Mouse (Mus musculus) thymus, adult 2 months (tissue): ENCODE data around the gene Esr1. TPM values are rescaled to one million over a fixed set of nuclear protein-coding genes. Genes with fewer than 3 reads are reported as not detected.

ENCODE experiments used
- DNase-seq: peaks from one replicate; pipeline ENCODE4 v3.0.0; 2021
- H3K27ac ChIP-seq: fragments of 200-500 bp; 2 replicates; pipeline ENCODE4 v1.5.1; 2012; ENCODE audit warnings: low read length, control low read depth; ENCODE audit not compliant: control insufficient read depth, insufficient read depth
- H3K27me3 ChIP-seq: fragments of 200-500 bp; 2 replicates; pipeline ENCODE4 v1.6.1; 2012; ENCODE audit warnings: mild to moderate bottlenecking, low read length, moderate library complexity, mixed read lengths; ENCODE audit not compliant: control insufficient read depth, insufficient read depth
- H3K36me3 ChIP-seq: fragments of 200-500 bp; 2 replicates; pipeline ENCODE4 v1.6.1; 2012; ENCODE audit warnings: mild to moderate bottlenecking, low read length, moderate library complexity; ENCODE audit not compliant: control insufficient read depth, insufficient read depth
- H3K4me1 ChIP-seq: fragments of 200-500 bp; replicated peaks from 2 replicates; pipeline ENCODE4 v1.6.1; 2012; ENCODE audit warnings: low read length; ENCODE audit not compliant: control insufficient read depth, insufficient read depth
- H3K4me3 ChIP-seq: fragments of 200-500 bp; 2 replicates; pipeline ENCODE4 v1.5.1; 2012; ENCODE audit warnings: mild to moderate bottlenecking, low read length, control low read depth, moderate library complexity; ENCODE audit not compliant: control insufficient read depth, insufficient read depth
- CTCF ChIP-seq: fragments of 200-500 bp; IDR thresholded peaks from 2 replicates; pipeline ENCODE4 v1.5.1; 2012; ENCODE audit warnings: mild to moderate bottlenecking, control low read depth, low read length, moderate library complexity, borderline replicate concordance; ENCODE audit not compliant: control insufficient read depth, poor library complexity, insufficient read depth; ENCODE audit errors: extremely low read depth
- POLR2A ChIP-seq: fragments of 200-500 bp; IDR thresholded peaks from 2 replicates; pipeline ENCODE4 v1.6.1; 2012; ENCODE audit warnings: mild to moderate bottlenecking, low read length, control low read depth, moderate library complexity; ENCODE audit not compliant: control insufficient read depth, poor library complexity, insufficient read depth; ENCODE audit errors: extremely low read depth
- WGBS: fragments of 180-500 bp; shearing (Covaris S2); methylation state at CpG from one replicate; pipeline ENCODE4 v1.1.7; 2018; 5-methylcytosine and 5-hydroxymethylcytosine counted together
- polyA plus RNA-seq: library from polyadenylated mRNA; depleted of rRNA; stranded (reverse); fragments of >200 nt; gene quantifications from 2 replicates; pipeline ENCODE4 v1.2.3, GENCODE M21; 2012

Esr1 gene
- polyA plus RNA-seq, 1 experiment: 3.4 TPM

DNA sequence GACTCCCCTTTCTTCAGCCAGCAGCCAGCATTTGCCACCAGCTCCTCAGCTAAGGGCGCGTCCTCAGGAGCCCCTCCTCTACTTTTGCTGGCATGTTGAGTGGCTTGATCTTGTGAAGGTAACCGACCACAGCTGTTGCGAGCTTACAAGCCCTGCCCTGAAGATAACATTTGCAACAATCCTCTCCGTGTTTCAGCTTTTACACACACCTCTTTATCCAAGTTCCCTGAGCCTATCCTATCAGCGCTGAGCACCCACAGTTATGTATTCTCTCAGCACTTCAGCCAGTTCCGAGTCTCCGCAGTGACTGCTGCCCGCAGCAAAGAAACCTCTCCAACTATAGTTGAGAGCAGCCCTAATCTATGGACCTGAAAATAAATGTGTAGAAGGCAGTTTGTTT lies 16.0 kb downstream of the Esr1 start:
- H3K27ac ChIP-seq: no peak overlapping the region
- DNase-seq: no peak
- TF ChIP-seq POLR2A (no peak), CTCF (no peak)
- no peaks in the 10 kb centered on the region for H3K36me3 ChIP-seq
- H3K4me1 ChIP-seq: peaks cover 4% of the 10 kb centered on the region
- H3K4me3 ChIP-seq: no peak overlapping the region
- 88% methylated on average over 9 of the region's 9 CpGs for WGBS
- H3K27me3 ChIP-seq: no peaks in the 10 kb centered on the region

- Histone ChIP-seq H3K4me3 (no peak overlapping the region), H3K36me3 (no peaks in the 10 kb centered on the region), H3K4me1 (0 out of 2 replicates have a peak, but pooled peaks cover 3% of the 10 kb centered on the region), H3K27ac (no peak overlapping the region), H3K27me3 (no peaks in the 10 kb centered on the region)
- DNase-seq: no peak
- no peak for TF ChIP-seq CTCF
- TF ChIP-seq POLR2A: no peak
Observed at GRCm38 (mm10) chr10:4629314-4629713, 17.9 kb downstream of the Esr1 start.

- H3K4me1 ChIP-seq: 0 out of 2 replicates have a peak, but pooled peaks cover 3% of the 10 kb centered on the region
- TF ChIP-seq POLR2A (peak; percentile 56; the same call in 1 of the 2 replicates), CTCF (no peak)
Observed at GRCm38 (mm10) chr10:4632211-4632704, 20.9 kb downstream of the Esr1 start.

GRCm38 (mm10) chr10:4633287-4634030 lies 22.1 kb downstream of the Esr1 start:
- no peaks in the 10 kb centered on the region for H3K27me3 ChIP-seq
- TF ChIP-seq CTCF: no peak
- TF ChIP-seq POLR2A: no peak
- 0 out of 2 replicates have a peak, but pooled peaks cover 3% of the 10 kb centered on the region for H3K4me1 ChIP-seq
- no peak for DNase-seq
- 35% methylated on average over 14 of the region's 14 CpGs for whole genome bisulfite sequencing
- no peaks in the 10 kb centered on the region for H3K36me3 ChIP-seq
- no peak overlapping the region for H3K4me3 ChIP-seq
- no peak overlapping the region; the same call in 1 of the 2 replicates for H3K27ac ChIP-seq

More at GRCm38 (mm10) chr10:4632211-4632704, 20.9 kb downstream of the Esr1 start:
- Histone ChIP-seq H3K27ac (peak overlapping the region; percentile 85), H3K36me3 (no peaks in the 10 kb centered on the region), H3K27me3 (no peaks in the 10 kb centered on the region), H3K4me3 (peak overlapping the region; percentile 50)
- 20% methylated on average over 11 of the region's 11 CpGs for WGBS
- peak; percentile 43 for DNase-seq

GRCm38 (mm10) chr10:4635740-4636139 lies 24.3 kb downstream of the Esr1 start:
- TF ChIP-seq POLR2A: no peak

DNA sequence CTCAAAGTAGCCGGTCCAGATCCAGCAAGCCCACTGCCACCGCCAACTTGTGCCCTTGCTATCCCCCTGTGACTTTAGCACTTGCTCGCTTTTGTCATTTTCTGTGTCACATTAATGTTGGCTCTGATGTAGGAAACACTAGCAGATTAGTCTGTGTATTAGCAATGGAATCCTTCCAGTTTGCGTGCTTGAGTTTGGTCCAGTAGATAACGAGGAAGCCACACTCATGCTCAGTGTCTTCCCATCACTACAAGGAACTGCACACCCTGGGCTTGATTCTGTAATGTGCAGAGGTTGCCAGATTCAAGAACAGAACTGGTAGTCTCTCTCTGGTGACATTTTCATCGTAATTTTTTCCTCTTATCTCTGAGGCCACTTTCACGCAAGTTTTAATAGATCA lies 34.7 kb downstream of the Esr1 start:
- no peak for DNase-seq
- Histone ChIP-seq H3K27me3 (no peaks in the 10 kb centered on the region), H3K27ac (no peak overlapping the region), H3K4me1 (no peaks in the 10 kb centered on the region), H3K36me3 (no peaks in the 10 kb centered on the region), H3K4me3 (no peak overlapping the region)
- 94% methylated on average over 7 of the region's 7 CpGs for WGBS
- TF ChIP-seq POLR2A (no peak), CTCF (no peak)

More at GRCm38 (mm10) chr10:4635740-4636139, 24.3 kb downstream of the Esr1 start:
- Histone ChIP-seq H3K27me3 (no peaks in the 10 kb centered on the region), H3K4me3 (no peak overlapping the region), H3K36me3 (no peaks in the 10 kb centered on the region), H3K27ac (no peak overlapping the region), H3K4me1 (0 out of 2 replicates have a peak, but pooled peaks cover 3% of the 10 kb centered on the region)
- DNase-seq: no peak
- 91% methylated on average over 6 of the region's 6 CpGs for WGBS
